Mouse (Mus musculus) gastrocnemius, postnatal 10 days (tissue): ENCODE measurements at regions not wholly inside any gene's neighbourhood (a gene's known extent, or its start where the extent isn't known, plus 50 kb on each side); places are given as distances from the start of the nearest gene placed in this dataset.
A peak's percentile ranks its signal among the peaks of the same experiment; 100 is the strongest.
"Not testable (repeated sequence)": the region's sequence is repeated elsewhere in the genome, so short reads cannot be mapped to it uniquely, and the experiment has no call there.

Source experiments
- DNase-seq: peaks from one replicate; pipeline ENCODE4 v3.0.0; 2021; ENCODE audit warnings: mixed read lengths

- DNase-seq = peak; percentile 2
Measured at GRCm38 (mm10) chr12:115861759-115862158, 185.8 kb upstream of the Zfp386 start.

- DNase-seq = not testable (repeated sequence)
Measured at GRCm38 (mm10) chr12:115865059-115865756, 182.3 kb upstream of the Zfp386 start.

GRCm38 (mm10) chr12:115868631-115869030 lies 178.9 kb upstream of the Zfp386 start:
- not testable (repeated sequence) for DNase-seq

DNA sequence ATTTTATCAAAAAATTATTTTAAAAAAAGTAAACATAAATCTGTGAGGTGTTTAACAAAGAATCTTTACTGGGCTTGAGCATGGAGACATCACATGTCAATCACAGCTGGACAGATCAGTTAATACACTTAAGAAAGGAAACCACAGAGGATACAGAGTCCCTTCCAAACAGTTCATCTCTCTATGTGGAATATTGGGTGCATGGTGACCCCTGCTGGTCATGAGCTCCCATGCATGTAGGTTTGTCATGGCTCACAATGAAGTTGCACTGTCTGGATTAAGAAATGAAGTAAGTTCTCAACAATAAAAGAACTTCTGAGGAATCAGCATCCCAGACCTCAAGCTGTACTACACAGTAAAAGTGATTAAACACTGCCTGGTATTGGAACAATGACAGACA lies 175.1 kb upstream of the Zfp386 start:
- not testable (repeated sequence) for DNase-seq

DNA sequence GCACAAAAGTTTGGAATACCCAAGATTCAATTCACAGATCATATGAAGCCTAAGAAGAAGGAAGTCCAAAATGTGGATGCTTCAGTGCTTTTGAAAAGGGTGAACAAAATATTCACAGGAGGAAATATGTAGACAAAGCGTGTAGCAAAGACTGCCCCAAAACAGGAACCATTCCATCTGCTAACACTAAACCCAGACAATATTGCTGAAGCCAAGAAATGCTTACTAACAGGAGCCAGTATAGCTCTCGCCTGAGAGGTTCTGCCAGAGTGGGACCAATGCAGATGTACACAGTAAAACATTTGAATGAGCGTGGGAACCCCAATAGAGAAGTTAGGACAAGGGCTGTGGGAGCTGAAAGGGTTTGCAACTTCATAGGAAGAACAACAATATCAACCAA lies 173.5 kb upstream of the Zfp386 start:
- not testable (repeated sequence) for DNase-seq

DNA sequence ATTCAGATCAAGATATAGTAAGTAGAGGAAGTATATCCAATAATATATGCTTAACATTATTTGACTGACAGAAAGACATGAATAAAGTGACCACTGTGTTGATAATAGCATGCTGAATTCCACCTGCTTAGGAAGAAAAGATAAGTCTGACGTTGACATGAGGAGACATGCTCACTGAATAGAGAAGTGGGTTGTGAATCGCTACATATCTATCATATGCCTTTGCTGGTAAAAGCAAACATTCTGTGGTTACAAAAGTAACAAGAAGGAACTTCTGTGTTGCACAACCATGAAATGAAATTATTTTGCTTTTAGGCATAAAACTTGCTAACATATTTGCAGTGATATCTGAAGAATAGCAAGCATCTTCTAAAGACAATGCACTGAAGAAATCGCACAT lies 163.8 kb upstream of the Zfp386 start:
- no peak for DNase-seq

DNA sequence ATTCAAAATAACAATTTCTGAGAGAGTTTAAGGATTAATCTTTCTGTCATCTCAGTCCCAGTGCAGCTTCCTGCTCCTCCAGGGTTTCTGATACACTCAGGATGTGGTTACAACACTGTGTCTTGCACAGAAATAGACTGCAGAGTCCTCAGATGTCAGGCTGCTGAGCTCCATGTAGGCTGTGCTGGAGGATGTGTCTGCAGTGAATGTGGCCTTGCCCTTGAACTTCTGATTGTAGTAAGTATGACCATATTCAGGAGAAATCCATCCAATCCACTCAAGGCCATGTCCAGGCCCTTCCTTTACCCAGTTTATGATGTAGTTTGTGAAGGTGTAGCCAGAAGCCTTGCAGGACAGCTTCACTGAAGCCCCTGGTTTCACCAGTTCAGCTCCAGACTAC lies 159.5 kb upstream of the Zfp386 start:
- no peak for DNase-seq

GRCm38 (mm10) chr12:115892656-115893055 lies 154.9 kb upstream of the Zfp386 start:
- peak; percentile 4 for DNase-seq

GRCm38 (mm10) chr12:115912226-115912625 lies 135.3 kb upstream of the Zfp386 start:
- not testable (repeated sequence) for DNase-seq

DNA sequence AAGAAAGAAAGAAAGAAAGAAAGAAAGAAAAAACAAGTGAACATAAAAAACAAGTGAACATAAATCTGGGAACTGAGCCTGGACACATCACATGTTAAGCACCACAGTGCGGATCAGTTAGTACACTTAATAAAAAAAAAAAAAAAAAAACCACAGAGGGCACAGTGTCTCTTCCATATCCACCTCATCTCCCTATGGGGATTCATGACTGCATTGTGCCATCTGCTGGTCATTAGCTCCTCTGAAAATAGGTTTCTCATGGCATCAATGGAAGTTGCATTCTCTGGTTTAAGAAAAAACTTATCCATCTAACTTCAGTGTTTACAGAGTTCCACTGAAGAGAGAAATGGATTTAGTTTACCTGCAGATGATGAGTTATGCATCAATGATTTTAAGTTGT lies 132.1 kb upstream of the Zfp386 start:
- not testable (repeated sequence) for DNase-seq

DNA sequence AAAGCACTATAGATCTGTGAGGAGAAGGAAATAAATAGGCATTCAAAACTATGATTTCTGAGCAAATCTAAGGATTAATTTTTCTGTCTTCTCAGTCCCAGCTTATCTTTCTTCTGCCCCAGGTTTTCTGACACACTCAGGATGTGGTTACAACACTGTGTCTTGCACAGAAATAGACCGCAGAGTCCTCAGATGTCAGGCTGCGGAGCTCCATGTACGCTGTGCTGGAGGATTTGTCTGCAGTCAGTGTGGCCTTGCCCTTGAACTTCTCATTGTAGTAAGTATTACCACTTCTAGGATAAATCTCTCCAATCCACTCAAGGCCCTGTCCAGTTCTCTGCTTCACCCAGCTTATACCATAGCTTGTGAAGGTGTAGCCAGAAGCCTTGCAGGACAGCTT lies 127.4 kb upstream of the Zfp386 start:
- DNase-seq = not testable (repeated sequence)

DNA sequence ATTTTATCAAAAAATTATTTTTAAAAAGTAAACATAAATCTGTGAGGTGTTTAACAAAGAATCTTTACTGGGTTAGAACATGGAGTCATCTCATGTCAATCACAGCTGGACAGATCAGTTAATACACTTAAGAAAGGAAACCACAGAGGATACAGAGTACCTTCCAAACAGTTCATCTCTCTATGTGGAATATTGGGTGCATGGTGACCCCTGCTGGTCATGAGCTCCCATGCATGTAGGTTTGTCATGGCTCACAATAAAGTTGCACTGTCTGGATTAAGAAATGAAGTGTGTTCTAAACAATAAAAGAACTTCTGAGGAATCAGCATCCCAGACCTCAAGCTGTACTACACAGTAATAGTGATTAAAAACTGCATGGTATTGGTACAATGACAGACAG lies 123.5 kb upstream of the Zfp386 start:
- not testable (repeated sequence) for DNase-seq

- not testable (repeated sequence) for DNase-seq
Measured at GRCm38 (mm10) chr12:115925542-115925941, 122.0 kb upstream of the Zfp386 start.

DNA sequence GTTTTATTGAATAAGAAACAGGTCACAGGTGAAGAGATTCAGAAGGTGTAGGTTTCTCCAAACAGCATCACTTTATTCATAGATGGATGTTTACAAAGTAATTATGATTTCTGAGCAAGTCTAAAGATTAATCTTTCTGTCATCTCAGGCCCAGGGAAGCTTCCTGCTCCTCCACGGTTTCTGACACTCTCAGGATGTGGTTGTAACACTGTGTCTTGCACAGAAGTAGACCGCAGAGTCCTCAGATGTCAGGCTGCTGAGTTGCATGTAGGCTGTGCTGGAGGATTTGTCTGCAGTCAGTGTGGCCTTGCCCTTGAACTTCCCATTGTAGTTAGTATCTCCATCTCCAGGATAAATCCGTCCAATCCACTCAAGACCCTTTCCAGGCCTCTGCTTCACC lies 95.2 kb upstream of the Zfp386 start:
- not testable (repeated sequence) for DNase-seq

DNA sequence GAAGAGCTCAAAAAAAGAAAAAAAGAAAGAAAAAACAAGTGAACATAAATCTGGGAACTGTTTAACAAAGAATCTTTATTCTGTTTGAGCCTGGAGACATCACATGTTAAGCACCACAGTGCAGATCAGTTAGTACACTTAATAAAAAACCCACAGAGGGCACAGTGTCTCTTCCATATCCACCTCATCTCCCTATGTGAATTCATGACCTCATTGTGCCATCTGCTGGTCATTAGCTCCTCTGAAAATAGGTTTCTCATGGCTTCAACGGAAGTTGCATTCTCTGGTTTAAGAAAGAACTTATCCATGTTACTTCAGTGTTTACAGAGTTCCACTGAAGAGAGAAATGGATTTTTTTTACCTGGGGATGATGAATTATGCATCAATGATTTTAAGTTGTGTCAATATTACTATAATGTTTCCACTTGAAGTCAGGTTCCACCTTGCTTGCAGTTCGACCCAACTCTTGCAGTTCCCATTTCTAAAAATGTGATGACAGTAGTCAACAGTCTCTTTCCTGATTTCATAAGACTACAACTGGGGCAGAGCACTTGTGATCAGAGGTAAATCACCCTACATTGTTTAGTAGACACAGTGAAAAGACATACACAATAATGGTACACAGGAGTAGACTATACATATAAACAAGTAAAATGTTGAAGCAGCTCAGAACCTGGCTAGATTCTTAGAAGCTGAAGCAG lies 91.9 kb upstream of the Zfp386 start:
- DNase-seq = not testable (repeated sequence)

GRCm38 (mm10) chr12:115963701-115964100 lies 83.8 kb upstream of the Zfp386 start:
- DNase-seq = not testable (repeated sequence)

- not testable (repeated sequence) for DNase-seq
Measured at GRCm38 (mm10) chr12:115967522-115967921, 80.0 kb upstream of the Zfp386 start.
